Mouse (Mus musculus) gastrocnemius, postnatal 25 days (tissue): ENCODE measurements at regions not wholly inside any gene's neighbourhood (a gene's known extent, or its start where the extent isn't known, plus 50 kb on each side); places are given as distances from the start of the nearest gene placed in this dataset.

Source experiments
- DNase-seq: peaks from one replicate; pipeline ENCODE4 v3.0.0; 2022

GRCm38 (mm10) chr13:44514636-44515158, 214.6 kb upstream of the Jarid2 start:
- DNase-seq: no peak

GRCm38 (mm10) chr13:44516863-44517262, 212.4 kb upstream of the Jarid2 start:
- DNase-seq: no peak

GRCm38 (mm10) chr13:44517312-44517711, 212.0 kb upstream of the Jarid2 start:
- DNase-seq: no peak

- no peak for DNase-seq
Observed at GRCm38 (mm10) chr13:44518215-44518614, 211.1 kb upstream of the Jarid2 start.

GRCm38 (mm10) chr13:44523516-44523915, 205.8 kb upstream of the Jarid2 start:
- DNase-seq: no peak

GRCm38 (mm10) chr13:44530867-44531564, 198.3 kb upstream of the Jarid2 start:
- DNase-seq: no peak

GRCm38 (mm10) chr13:44532631-44533180, 196.6 kb upstream of the Jarid2 start:
- no peak for DNase-seq

GRCm38 (mm10) chr13:44534575-44535080, 194.6 kb upstream of the Jarid2 start:
- peak; percentile 21 for DNase-seq

- peak; percentile 26 for DNase-seq
Observed at GRCm38 (mm10) chr13:44535441-44535840, 193.8 kb upstream of the Jarid2 start.

- DNase-seq: no peak
Observed at GRCm38 (mm10) chr13:44538238-44538637, 191.0 kb upstream of the Jarid2 start.

GRCm38 (mm10) chr13:44540401-44540800, 188.9 kb upstream of the Jarid2 start:
- no peak for DNase-seq

GRCm38 (mm10) chr13:44541243-44541653, 188.0 kb upstream of the Jarid2 start:
- peak; percentile 92 for DNase-seq

GRCm38 (mm10) chr13:44544786-44545185, 184.5 kb upstream of the Jarid2 start:
- DNase-seq: no peak

GRCm38 (mm10) chr13:44546289-44546688, 183.0 kb upstream of the Jarid2 start:
- DNase-seq: no peak

- DNase-seq: no peak
Observed at GRCm38 (mm10) chr13:44548880-44549279, 180.4 kb upstream of the Jarid2 start.

GRCm38 (mm10) chr13:44553363-44553762, 175.9 kb upstream of the Jarid2 start:
- no peak for DNase-seq

GRCm38 (mm10) chr13:44554686-44555463, 174.4 kb upstream of the Jarid2 start:
- no peak for DNase-seq

- no peak for DNase-seq
Observed at GRCm38 (mm10) chr13:44555979-44556378, 173.3 kb upstream of the Jarid2 start.

- no peak for DNase-seq
Observed at GRCm38 (mm10) chr13:44558051-44558450, 171.2 kb upstream of the Jarid2 start.

- no peak for DNase-seq
Observed at GRCm38 (mm10) chr13:44558491-44559177, 170.6 kb upstream of the Jarid2 start.

GRCm38 (mm10) chr13:44559178-44559565, 170.1 kb upstream of the Jarid2 start:
- no peak for DNase-seq

GRCm38 (mm10) chr13:44559706-44560105, 169.6 kb upstream of the Jarid2 start:
- DNase-seq: no peak
